Mouse (Mus musculus) stomach, postnatal 0 days (tissue): ENCODE results near the gene Med1. TPM values are rescaled to one million over a fixed set of nuclear protein-coding genes. Genes with fewer than 3 reads are reported as not detected.
A peak's percentile ranks its signal among the peaks of the same experiment; 100 is the strongest.
"Not testable (repeated sequence)": the region's sequence is repeated elsewhere in the genome, so short reads cannot be mapped to it uniquely, and the experiment has no call there.

ENCODE experiments used
- ATAC-seq: fragments of 200-750 bp; cut with Nextera tagmentation; 2 replicates; pipeline ENCODE4 v1.8.0; 2017; ENCODE audit not compliant: low FRiP score, low TSS enrichment
- DNase-seq: peaks from one replicate; pipeline ENCODE4 v3.0.0-alpha.2; 2016; ENCODE audit warnings: low spot score
- H3K27ac ChIP-seq: fragments of 300-500 bp; sonication (generic); replicated peaks from 2 replicates; pipeline ENCODE4 v1.5.1; 2014; ENCODE audit warnings: mild to moderate bottlenecking, control low read depth
- H3K27me3 ChIP-seq: fragments of 300-500 bp; sonication (generic); 2 replicates; pipeline ENCODE4 v1.6.1; 2014; ENCODE audit warnings: low read length; ENCODE audit not compliant: control insufficient read depth, insufficient read depth
- H3K36me3 ChIP-seq: fragments of 300-500 bp; sonication (generic); 2 replicates; pipeline ENCODE4 v1.6.1; 2014; ENCODE audit warnings: low read length, mixed read lengths; ENCODE audit not compliant: control insufficient read depth, insufficient read depth
- H3K4me1 ChIP-seq: fragments of 300-500 bp; sonication (generic); replicated peaks from 2 replicates; pipeline ENCODE4 v1.6.1; 2014; ENCODE audit warnings: antibody characterized with exemption; ENCODE audit not compliant: control insufficient read depth, insufficient read depth
- H3K4me2 ChIP-seq: fragments of 300-500 bp; sonication (generic); replicated peaks from 2 replicates; pipeline ENCODE4 v1.6.1; 2014; ENCODE audit warnings: low read depth, mild to moderate bottlenecking, control low read depth, moderate library complexity
- H3K4me3 ChIP-seq: fragments of 300-500 bp; sonication (generic); 2 replicates; pipeline ENCODE4 v1.5.1; 2014; ENCODE audit warnings: low read depth, low read length, control low read depth
- H3K9ac ChIP-seq: fragments of 300-500 bp; sonication (generic); 2 replicates; pipeline ENCODE4 v1.6.1; 2014; ENCODE audit warnings: mild to moderate bottlenecking, low read length, control low read depth, mixed read lengths
- H3K9me3 ChIP-seq: fragments of 300-500 bp; sonication (generic); 2 replicates; pipeline ENCODE4 v1.6.1; 2016; ENCODE audit warnings: low read length; ENCODE audit not compliant: control insufficient read depth
- CTCF ChIP-seq: IDR thresholded peaks from 2 replicates; pipeline ENCODE4 v1.5.1; 2016; ENCODE audit warnings: antibody characterized with exemption, low read depth, mild to moderate bottlenecking, moderate library complexity
- EP300 ChIP-seq: optimal IDR thresholded peaks from 2 replicates; pipeline ENCODE3; 2016; ENCODE audit warnings: antibody characterized with exemption
- WGBS: fragments of 180-500 bp; shearing (Covaris S2); extraction: QIAGEN DNeasy Blood & Tissue Kit; methylation state at CpG from one replicate; pipeline ENCODE4 v1.1.7; 2014; 5-methylcytosine and 5-hydroxymethylcytosine counted together
- polyA plus RNA-seq: library from polyadenylated mRNA; unstranded; fragments of >200 nt; fragmentation: Nextera tagmentation; extraction: Ambion mirVana; gene quantifications from 2 replicates; pipeline ENCODE4 v1.2.1, GENCODE M21; 2015

Gene Med1
- polyA plus RNA-seq: 25.5 and 26.8 TPM in 2 replicates

GRCm38 (mm10) chr11:98192901-98193805 is at the start of gene Med1:
Gene Med1, minus strand, starts transcription at chr11:98193293.
- TF ChIP-seq CTCF (no peak), EP300 (peak; percentile 97)
- under 1% methylated on average over 50 of the region's 53 CpGs for WGBS
- H3K4me3 ChIP-seq: peak within 1 kb of the TSS; percentile 69
- ATAC-seq (peak; percentile 98), DNase-seq (peak; percentile 94)
- H3K9ac ChIP-seq: peak within 1 kb of the TSS; percentile 84
- peak within 1 kb of the TSS; percentile 64 for H3K4me2 ChIP-seq
- H3K36me3 ChIP-seq: peaks cover under 1% of the 10 kb centered on the region; the same call in 1 of the 2 replicates
- peak within 1 kb of the TSS; percentile 91 for H3K27ac ChIP-seq
- H3K4me1 ChIP-seq: no peaks in the 10 kb centered on the region
- no peaks in the 10 kb centered on the region for H3K27me3 ChIP-seq
- H3K9me3 ChIP-seq: no peaks in the 10 kb centered on the region

GRCm38 (mm10) chr11:98238995-98239394 is 45.9 kb upstream of the Med1 start:
- no peak overlapping the region for H3K9ac ChIP-seq
- DNase-seq (no peak), ATAC-seq (no peak)
- H3K27me3 ChIP-seq: no peaks in the 10 kb centered on the region
- H3K9me3 ChIP-seq: no peaks in the 10 kb centered on the region
- peaks cover 18% of the 10 kb centered on the region for H3K36me3 ChIP-seq
- H3K4me2 ChIP-seq: no peak overlapping the region
- 68% methylated on average over 3 of the region's 3 CpGs for WGBS
- H3K4me3 ChIP-seq: no peak overlapping the region
- H3K4me1 ChIP-seq: no peaks in the 10 kb centered on the region
- TF ChIP-seq EP300: no peak
- TF ChIP-seq CTCF: no peak
- H3K27ac ChIP-seq: no peak overlapping the region

- Histone ChIP-seq H3K27me3 (no peaks in the 10 kb centered on the region), H3K36me3 (peaks cover 18% of the 10 kb centered on the region), H3K27ac (no peak overlapping the region), H3K4me2 (no peak overlapping the region), H3K9me3 (no peaks in the 10 kb centered on the region), H3K9ac (no peak overlapping the region), H3K4me3 (no peak overlapping the region), H3K4me1 (no peaks in the 10 kb centered on the region)
- ATAC-seq (no peak), DNase-seq (no peak)
- TF ChIP-seq EP300: no peak
- TF ChIP-seq CTCF: 0 out of 2 replicates have a peak, but pooled peaks have one; percentile 6
- WGBS: 71% methylated on average over 3 of the region's 3 CpGs
These were observed 45.3 kb upstream of the Med1 start for GRCm38 (mm10) chr11:98238416-98238815.

- H3K4me1 ChIP-seq: no peaks in the 10 kb centered on the region
- H3K4me2 ChIP-seq: no peak overlapping the region
- DNase-seq (no peak), ATAC-seq (no peak)
- no peak overlapping the region for H3K4me3 ChIP-seq
- no peak overlapping the region for H3K27ac ChIP-seq
- WGBS: 81% methylated on average over 1 of the region's 1 CpGs
- no peak for TF ChIP-seq CTCF
- no peak for TF ChIP-seq EP300
- H3K9me3 ChIP-seq: no peaks in the 10 kb centered on the region
- H3K36me3 ChIP-seq: peaks cover 13% of the 10 kb centered on the region; the same call in 1 of the 2 replicates
- no peaks in the 10 kb centered on the region for H3K27me3 ChIP-seq
- no peak overlapping the region for H3K9ac ChIP-seq
These were observed 33.3 kb upstream of the Med1 start for GRCm38 (mm10) chr11:98226349-98226748.

GRCm38 (mm10) chr11:98213311-98213710 is 20.2 kb upstream of the Med1 start:
- 83% methylated on average over 1 of the region's 1 CpGs for WGBS
- TF ChIP-seq EP300 (no peak), CTCF (no peak)

GRCm38 (mm10) chr11:98209661-98210060 is 16.6 kb upstream of the Med1 start:
- not testable (repeated sequence) for ATAC-seq, H3K27me3 ChIP-seq, H3K36me3 ChIP-seq, DNase-seq, H3K27ac ChIP-seq, H3K4me2 ChIP-seq, H3K9ac ChIP-seq, H3K4me3 ChIP-seq, H3K9me3 ChIP-seq, H3K4me1 ChIP-seq
- 81% methylated on average over 4 of the region's 5 CpGs for WGBS

More at GRCm38 (mm10) chr11:98213311-98213710, 20.2 kb upstream of the Med1 start:
- no peak overlapping the region for H3K27ac ChIP-seq
- H3K4me2 ChIP-seq: no peak overlapping the region
- H3K4me1 ChIP-seq: no peaks in the 10 kb centered on the region
- peaks cover 10% of the 10 kb centered on the region for H3K36me3 ChIP-seq
- no peak overlapping the region for H3K4me3 ChIP-seq
- no peaks in the 10 kb centered on the region for H3K27me3 ChIP-seq
- no peak for ATAC-seq
- no peaks in the 10 kb centered on the region for H3K9me3 ChIP-seq
- H3K9ac ChIP-seq: no peak overlapping the region
- DNase-seq: no peak

- not testable (repeated sequence) for H3K36me3 ChIP-seq, H3K27me3 ChIP-seq, H3K9ac ChIP-seq, H3K4me2 ChIP-seq, DNase-seq, ATAC-seq, H3K9me3 ChIP-seq, H3K27ac ChIP-seq, H3K4me3 ChIP-seq, H3K4me1 ChIP-seq
- 76% methylated on average over 3 of the region's 3 CpGs for WGBS
These were observed 13.2 kb upstream of the Med1 start for GRCm38 (mm10) chr11:98206281-98206680.
